Mouse (Mus musculus) frontal cortex, postnatal 10 days (tissue): ENCODE results near the gene Siglecf.
A peak's percentile ranks its signal among the peaks of the same experiment; 100 is the strongest.
"Not testable (repeated sequence)": the region's sequence is repeated elsewhere in the genome, so short reads cannot be mapped to it uniquely, and the experiment has no call there.

Experiments used
- DNase-seq, 2 experiments: peaks; one replicate each; pipeline ENCODE4 v3.0.0; 2022; ENCODE audit warnings: low spot score in 2 of 2, mixed read lengths in 1 of 2

Siglecf gene

GRCm38 (mm10) chr7:43351154-43351553 lies at the start of gene Siglecf:
Siglecf (plus strand) TSS chr7:43351341.
- no peak for DNase-seq

- no peak for DNase-seq
Measured at GRCm38 (mm10) chr7:43305235-43305634, 45.9 kb upstream of the Siglecf start.

DNA sequence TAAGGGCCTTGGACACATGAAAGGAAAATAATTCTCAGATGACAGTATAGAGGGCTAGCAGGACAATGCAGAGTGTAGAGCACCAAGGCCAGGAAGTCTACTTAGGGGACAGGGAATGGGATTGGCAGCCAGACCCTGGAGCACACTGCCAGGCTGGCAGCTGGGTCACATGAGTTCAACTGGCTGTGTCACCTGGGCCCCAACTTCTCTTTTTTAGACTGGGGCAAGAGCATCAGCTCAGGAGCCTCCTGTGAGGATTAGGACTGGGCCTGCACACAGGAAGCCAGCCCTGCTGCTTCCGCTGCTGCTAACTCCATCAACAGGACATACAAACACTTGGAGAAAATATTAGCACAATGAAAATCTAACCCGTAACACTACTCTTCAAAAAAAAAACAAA lies 42.1 kb upstream of the Siglecf start:
- DNase-seq = no peak

GRCm38 (mm10) chr7:43311632-43312031 lies 39.5 kb upstream of the Siglecf start:
- DNase-seq = no peak

- no peak for DNase-seq
Measured at GRCm38 (mm10) chr7:43312386-43313012, 38.6 kb upstream of the Siglecf start.

- peak; percentile 88 to 95 for DNase-seq
Measured at GRCm38 (mm10) chr7:43313013-43313428, 38.1 kb upstream of the Siglecf start, which contains the start of gene Zfp715. Zfp715 (minus strand) TSS chr7:43313294.

GRCm38 (mm10) chr7:43326223-43326780 lies 24.8 kb upstream of the Siglecf start:
- no peak for DNase-seq

DNA sequence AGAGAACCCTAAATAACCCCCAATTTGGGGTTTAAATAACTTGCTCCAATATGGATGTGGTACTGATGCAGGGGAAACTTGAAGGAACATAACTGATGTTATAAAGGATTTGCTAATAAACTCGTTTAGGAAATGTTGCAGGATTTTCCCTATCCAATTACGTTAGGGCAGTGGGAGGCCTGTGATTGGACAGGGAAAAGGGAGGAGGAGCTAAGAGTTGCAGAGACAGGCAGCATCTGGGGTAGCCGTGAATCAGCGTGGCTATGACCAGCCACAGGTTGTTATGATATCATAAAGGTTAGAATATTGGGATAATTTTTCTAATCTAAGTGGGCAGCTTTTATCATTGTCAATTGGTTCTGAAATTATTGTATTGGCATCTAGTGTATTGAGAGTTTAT lies 23.0 kb upstream of the Siglecf start:
- no peak for DNase-seq

- DNase-seq = no peak
Measured at GRCm38 (mm10) chr7:43333203-43333602, 17.9 kb upstream of the Siglecf start.

- DNase-seq = no peak
Measured at GRCm38 (mm10) chr7:43333899-43334298, 17.2 kb upstream of the Siglecf start.

GRCm38 (mm10) chr7:43340771-43341170 lies 10.4 kb upstream of the Siglecf start:
- no peak for DNase-seq

DNA sequence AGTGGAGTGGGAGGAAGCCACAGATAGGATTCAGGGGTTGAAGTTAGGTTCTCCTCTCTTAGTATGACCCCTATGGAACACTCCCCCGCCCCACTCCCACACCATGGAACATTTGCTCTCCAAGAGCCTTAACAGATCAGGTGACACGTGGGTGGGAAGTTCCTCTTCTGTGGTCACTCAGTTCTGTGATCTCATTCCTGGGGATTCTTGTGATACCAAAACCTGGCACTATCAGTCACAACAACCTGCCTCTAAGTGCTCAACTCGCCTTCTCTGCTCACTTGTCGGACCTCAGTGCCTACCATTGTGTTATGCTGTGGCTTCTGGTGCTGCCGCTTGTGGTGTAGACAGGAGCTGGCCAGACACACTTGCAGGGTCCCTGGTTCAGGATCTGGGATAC lies 8.0 kb upstream of the Siglecf start:
- no peak for DNase-seq

GRCm38 (mm10) chr7:43344020-43344419 lies 7.1 kb upstream of the Siglecf start:
- DNase-seq = no peak

DNA sequence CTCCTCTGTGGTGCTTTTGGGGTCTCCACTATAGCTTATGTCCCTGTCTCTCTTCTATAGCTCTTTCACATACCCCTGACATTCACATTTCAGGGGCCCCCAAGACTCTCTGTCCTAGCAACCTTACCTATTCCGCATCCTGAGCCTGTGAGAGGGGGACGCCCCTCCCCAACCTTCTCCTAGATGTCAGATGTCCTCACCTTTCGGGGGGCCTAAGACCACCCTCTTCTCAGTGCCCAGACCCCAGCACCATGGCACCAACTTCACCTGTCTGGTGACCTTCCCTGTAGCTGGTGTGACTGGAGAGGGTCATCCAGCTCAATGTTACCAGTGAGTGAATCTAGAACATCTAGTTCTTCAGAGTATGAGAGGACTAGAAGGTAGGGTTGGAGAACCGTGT lies 6.7 kb upstream of the Siglecf start:
- no peak for DNase-seq

GRCm38 (mm10) chr7:43346148-43346547 lies 5.0 kb upstream of the Siglecf start:
- no peak for DNase-seq

DNA sequence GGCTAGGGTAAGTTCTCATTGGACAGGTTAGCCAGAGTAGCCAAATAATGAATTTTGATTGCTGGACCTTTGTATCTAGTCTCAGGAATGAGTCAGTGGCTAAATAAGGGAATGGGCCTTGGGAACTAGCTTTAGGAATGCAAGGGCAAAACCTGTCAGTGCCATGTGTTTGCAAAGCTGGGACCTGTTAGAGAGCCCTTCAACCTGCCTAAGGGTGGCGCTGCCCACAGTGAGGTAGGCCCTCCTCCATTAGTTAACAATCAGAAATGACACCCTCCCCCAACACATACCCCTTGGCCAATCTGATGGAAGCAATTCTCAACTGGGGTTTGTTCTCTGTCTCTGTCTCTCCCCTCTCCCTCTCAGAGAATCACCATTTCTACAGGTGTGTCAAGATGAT lies 4.6 kb upstream of the Siglecf start:
- DNase-seq = no peak

- not testable (repeated sequence) for DNase-seq
Measured at GRCm38 (mm10) chr7:43349623-43350022, 1.5 kb upstream of the Siglecf start.

- peak in 1 of 2 experiments; percentile 17 for DNase-seq
Measured at GRCm38 (mm10) chr7:43353118-43353517, 2.0 kb downstream of the Siglecf start.

- DNase-seq = no peak
Measured at GRCm38 (mm10) chr7:43353758-43354157, 2.6 kb downstream of the Siglecf start.

DNA sequence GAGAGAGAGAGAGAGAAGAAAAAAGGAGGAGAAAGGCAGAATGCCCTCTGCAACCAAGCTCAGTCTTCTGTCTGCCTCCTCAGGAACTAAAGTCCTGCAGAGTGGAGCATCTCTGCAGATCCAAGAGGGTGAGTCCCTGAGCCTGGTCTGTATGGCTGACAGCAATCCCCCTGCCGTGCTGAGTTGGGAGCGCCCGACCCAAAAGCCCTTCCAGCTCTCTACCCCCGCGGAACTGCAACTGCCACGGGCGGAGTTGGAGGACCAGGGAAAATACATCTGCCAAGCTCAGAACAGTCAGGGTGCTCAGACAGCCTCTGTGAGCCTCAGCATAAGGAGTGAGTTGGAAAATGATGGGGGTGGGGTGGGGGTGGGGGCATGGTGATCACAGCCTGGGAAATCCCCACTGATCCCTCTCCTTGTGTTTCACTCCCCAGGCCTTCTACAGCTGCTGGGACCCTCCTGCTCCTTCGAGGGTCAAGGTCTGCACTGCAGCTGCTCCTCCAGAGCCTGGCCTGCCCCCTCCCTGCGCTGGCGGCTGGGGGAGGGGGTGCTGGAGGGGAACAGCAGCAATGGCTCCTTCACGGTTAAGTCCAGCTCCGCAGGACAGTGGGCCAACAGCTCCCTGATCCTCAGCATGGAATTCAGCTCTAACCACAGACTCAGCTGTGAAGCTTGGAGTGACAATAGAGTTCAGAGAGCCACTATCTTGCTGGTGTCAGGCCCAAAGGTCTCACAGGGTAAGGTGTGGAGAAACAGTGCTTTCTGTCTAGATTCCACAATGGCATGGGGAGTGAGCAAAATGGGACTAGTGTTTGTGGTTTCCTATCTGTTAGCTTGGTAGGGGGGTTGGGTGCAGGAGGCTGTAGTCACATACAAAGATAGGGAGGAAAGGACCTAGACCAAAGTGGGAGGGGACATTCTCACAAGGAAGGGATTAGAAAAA lies 4.0 kb downstream of the Siglecf start:
- DNase-seq = peak in 1 of 2 experiments; percentile 11

DNA sequence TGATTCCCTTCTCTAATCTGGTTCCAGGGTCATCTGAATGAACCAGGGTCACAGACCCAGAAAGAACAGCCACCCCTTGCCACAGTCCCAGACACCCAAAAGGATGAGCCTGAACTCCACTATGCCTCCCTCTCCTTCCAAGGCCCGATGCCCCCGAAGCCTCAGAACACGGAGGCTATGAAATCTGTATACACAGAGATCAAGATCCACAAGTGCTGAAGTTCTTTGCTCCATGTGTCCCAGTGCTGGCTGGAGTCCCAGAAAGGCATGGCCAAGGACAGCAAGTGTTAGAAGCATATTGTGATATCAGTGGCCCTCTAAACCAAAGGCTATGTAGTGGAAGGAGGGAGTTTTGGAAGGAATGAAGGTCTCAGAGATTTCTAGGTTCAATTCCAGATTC lies 7.4 kb downstream of the Siglecf start:
- DNase-seq = no peak

DNA sequence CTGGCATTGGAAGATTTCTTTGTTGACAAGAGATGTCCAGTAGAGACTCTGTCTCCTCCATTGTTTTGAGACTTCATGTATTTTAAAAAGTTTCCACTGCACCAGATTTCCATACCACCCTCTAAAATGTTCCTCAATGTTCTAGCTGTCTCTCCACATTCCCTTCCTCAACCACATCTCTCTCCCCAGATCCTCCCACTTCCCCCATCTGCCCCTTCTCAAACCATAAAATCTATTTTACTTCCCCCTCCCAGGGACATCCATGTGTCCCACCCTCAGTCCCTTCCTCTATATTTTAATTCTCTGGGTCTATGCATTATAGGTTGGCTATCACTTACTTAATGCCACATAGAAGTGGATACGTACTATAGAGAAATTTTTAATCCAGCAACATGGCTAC lies 10.3 kb downstream of the Siglecf start:
- no peak for DNase-seq

DNA sequence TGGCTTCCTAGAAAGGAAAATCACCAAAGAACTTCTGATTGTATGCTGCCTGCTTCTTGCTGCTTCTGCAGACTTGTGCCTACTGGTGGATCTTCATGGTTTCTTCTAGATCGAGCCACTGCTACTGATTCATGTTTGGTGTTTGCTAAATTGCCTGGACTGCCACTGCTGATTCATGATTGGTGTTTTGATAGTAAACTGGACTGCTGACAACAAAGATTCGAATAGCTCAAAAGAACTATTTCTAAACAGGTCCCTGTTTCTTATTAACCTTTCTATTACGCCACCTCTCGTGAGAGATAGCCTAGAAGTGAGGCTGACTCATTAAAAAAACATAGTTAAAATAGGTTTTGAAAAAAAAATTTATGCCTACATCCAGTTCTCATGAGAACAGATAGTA lies 10.9 kb downstream of the Siglecf start:
- DNase-seq = no peak
